Mouse (Mus musculus): ENCODE measurements around the gene Pde11a. TPM values are rescaled to one million over a fixed set of nuclear protein-coding genes. Genes with fewer than 3 reads are reported as not detected.

Gene Pde11a
- polyA plus RNA-seq, 1 experiment from 2014 or later = 0.13 TPM

DNA sequence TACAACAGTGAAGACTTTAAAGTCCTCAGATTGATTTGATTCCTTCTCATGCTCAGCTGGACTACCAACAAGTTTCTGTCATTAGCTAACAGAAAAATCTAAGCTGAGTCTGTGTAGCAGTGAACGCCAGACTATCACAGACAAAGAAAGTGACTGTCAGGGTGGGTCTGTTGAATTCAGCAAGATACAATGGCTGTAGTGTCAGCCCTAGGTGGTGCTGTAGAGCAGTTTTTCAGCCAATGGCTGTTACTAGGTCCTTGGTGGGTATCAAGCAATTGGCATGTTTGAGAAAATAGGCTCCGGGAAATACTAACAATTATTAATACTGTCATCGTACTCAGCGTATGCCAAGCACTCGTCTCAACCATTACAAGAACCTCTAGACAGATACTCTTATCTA is 274.5 kb downstream of the Pde11a start:
- Histone ChIP-seq H3K36me3 (ENCODE audit: control insufficient read depth, insufficient read depth, low read length) (no peaks in the 10 kb centered on the region), H3K9me3 (ENCODE audit: control insufficient read depth, low read length) (no peaks in the 10 kb centered on the region), H3K27ac (ENCODE audit: low read length) (no peak overlapping the region), H3K4me2 (ENCODE audit: low read depth, low read length) (no peak overlapping the region), H3K27me3 (ENCODE audit: control insufficient read depth, insufficient read depth, low read depth, low read length) (no peaks in the 10 kb centered on the region), H3K4me3 (ENCODE audit: low read length) (no peak overlapping the region), H3K4me1 (replicated peaks; ENCODE audit: control insufficient read depth, insufficient read depth, low read length) (peaks cover 7% of the 10 kb centered on the region), H3K9ac (ENCODE audit: low read length) (no peak overlapping the region)
- 63% methylated on average over 5 of the region's 5 CpGs for WGBS
- no peak for ATAC-seq (ENCODE audit: low read depth)

DNA sequence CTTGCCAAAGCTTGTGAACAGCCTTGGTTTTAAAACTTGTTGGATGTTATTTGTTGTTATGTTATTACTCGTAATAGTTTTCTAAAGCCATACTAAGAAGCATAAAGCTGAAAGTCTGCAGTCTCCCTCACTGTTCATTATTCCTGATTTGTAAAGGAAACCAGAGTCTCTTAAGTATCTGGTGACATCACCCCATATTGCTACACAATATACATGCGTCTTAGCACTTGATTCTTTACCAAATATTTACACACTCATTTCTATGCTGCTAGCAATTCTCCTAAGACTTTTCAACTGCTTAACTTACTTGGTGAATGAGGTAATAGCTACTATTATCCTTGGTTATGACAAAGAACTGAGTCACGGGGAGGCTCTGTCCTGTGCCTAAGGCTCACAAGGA is 278.4 kb downstream of the Pde11a start:
- Histone ChIP-seq H3K36me3 (ENCODE audit: control insufficient read depth, insufficient read depth, low read length) (no peaks in the 10 kb centered on the region), H3K4me3 (ENCODE audit: low read length) (no peak overlapping the region), H3K27ac (ENCODE audit: low read length) (no peak overlapping the region), H3K4me1 (replicated peaks; ENCODE audit: control insufficient read depth, insufficient read depth, low read length) (peaks cover 2% of the 10 kb centered on the region; the same call in 1 of the 2 replicates), H3K4me2 (ENCODE audit: low read depth, low read length) (no peak overlapping the region), H3K27me3 (ENCODE audit: control insufficient read depth, insufficient read depth, low read depth, low read length) (no peaks in the 10 kb centered on the region), H3K9ac (ENCODE audit: low read length) (no peak overlapping the region), H3K9me3 (ENCODE audit: control insufficient read depth, low read length) (no peaks in the 10 kb centered on the region)
- WGBS = 66% methylated on average over 3 of the region's 3 CpGs
- no peak for ATAC-seq (ENCODE audit: low read depth)

DNA sequence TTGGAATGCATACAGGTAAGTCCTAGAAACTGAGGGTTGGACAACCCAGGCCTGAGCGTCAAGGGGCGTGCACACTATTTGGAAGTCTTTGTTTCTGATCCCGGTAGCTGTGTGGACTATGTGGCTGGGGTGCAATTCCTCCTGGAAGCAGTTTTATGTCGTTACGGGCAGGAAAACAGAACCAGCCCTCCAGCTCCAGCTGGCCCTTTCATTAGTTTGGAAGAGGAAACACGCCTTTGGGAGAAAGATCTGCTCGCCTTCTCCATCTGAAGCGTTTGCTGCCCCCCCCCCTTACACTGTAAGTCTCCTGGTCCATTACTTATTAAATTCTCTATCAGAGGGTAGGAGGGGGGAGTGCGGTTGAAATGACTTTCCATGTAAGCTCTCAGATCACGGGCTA is 279.0 kb downstream of the Pde11a start:
- Histone ChIP-seq H3K9me3 (ENCODE audit: control insufficient read depth, low read length) (no peaks in the 10 kb centered on the region), H3K27me3 (ENCODE audit: control insufficient read depth, insufficient read depth, low read depth, low read length) (no peaks in the 10 kb centered on the region), H3K27ac (ENCODE audit: low read length) (no peak overlapping the region), H3K4me2 (ENCODE audit: low read depth, low read length) (no peak overlapping the region), H3K4me1 (replicated peaks; ENCODE audit: control insufficient read depth, insufficient read depth, low read length) (no peaks in the 10 kb centered on the region; the same call in 1 of the 2 replicates), H3K4me3 (ENCODE audit: low read length) (no peak overlapping the region), H3K36me3 (ENCODE audit: control insufficient read depth, insufficient read depth, low read length) (no peaks in the 10 kb centered on the region), H3K9ac (ENCODE audit: low read length) (no peak overlapping the region)
- WGBS = 69% methylated on average over 10 of the region's 10 CpGs
- no peak for ATAC-seq (ENCODE audit: low read depth)

DNA sequence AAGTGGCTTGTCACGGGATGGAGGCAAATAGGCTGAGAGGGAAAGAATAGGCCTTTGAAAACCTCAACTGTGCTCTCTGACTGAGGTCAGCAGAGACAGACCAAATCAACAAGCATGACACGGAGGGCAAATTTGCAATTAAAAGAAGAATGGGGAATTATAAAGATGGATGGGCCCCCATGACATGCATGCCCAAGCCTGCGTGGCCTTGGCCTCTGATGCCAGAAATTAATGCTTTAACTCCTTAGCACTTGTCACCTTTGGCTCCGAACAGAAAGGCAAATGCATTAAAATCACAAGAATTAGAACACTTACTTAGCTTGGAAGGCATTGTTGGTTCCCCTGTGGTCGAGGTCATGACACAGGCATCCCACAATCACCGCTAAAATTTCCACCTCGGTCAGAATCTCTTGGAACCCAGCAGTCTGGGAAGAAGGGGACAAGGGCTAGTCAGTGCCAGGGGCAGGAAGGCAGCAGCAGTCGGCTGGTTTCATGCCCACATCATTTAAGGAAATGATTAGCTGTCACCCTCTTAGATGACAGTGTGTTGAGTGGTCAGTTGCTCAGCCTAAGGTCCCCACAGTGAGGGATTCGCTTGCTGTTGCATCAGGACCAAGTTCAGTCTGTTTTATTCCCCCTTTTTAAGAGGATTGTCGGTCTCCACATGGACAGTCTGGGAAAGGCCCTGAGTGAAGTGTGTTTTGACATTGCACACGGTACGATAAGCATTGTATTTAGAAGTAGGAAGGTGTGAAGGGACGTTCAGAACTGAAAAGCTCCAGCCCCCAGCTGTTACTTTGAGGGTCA is 279.7 kb downstream of the Pde11a start:
- 51% methylated on average over 13 of the region's 13 CpGs for WGBS
- no peaks in the 10 kb centered on the region for H3K9me3 ChIP-seq (ENCODE audit: control insufficient read depth, low read length)
- peak; percentile 55 for ATAC-seq (ENCODE audit: low read depth)

DNA sequence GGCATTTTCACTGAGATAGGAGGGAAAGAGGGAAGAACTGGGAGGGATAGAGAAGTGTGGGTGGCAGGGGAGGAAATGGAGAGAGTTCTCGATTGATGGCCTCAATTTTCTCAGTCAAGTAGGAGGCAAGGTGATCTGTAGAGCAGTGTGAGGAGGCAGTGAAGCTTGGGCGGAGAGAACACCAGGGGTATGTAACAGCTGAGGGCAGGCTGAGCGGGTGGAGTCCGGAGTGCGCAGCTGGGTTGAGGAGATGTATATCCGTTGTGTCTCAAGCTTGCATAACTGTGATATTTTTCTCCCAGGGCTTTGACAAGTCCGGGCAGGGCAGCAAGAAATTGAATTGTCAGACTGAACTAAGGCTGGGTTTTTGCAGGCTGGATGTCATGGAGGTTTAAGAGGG is 281.0 kb downstream of the Pde11a start:
- 74% methylated on average over 7 of the region's 7 CpGs for WGBS
- Histone ChIP-seq H3K4me1 (replicated peaks; ENCODE audit: control insufficient read depth, insufficient read depth, low read length) (no peaks in the 10 kb centered on the region; the same call in 1 of the 2 replicates), H3K27ac (ENCODE audit: low read length) (no peak overlapping the region), H3K4me3 (ENCODE audit: low read length) (no peak overlapping the region), H3K27me3 (ENCODE audit: control insufficient read depth, insufficient read depth, low read depth, low read length) (no peaks in the 10 kb centered on the region), H3K9ac (ENCODE audit: low read length) (no peak overlapping the region), H3K36me3 (ENCODE audit: control insufficient read depth, insufficient read depth, low read length) (no peaks in the 10 kb centered on the region), H3K4me2 (ENCODE audit: low read depth, low read length) (no peak overlapping the region), H3K9me3 (ENCODE audit: control insufficient read depth, low read length) (no peaks in the 10 kb centered on the region)
- ATAC-seq (ENCODE audit: low read depth) = no peak

More for the DNA sequence above, 279.7 kb downstream of the Pde11a start:
- no peaks in the 10 kb centered on the region for H3K27me3 ChIP-seq (ENCODE audit: control insufficient read depth, insufficient read depth, low read depth, low read length)
- no peak overlapping the region for H3K9ac ChIP-seq (ENCODE audit: low read length)
- no peak overlapping the region for H3K4me2 ChIP-seq (ENCODE audit: low read depth, low read length)
- no peaks in the 10 kb centered on the region for H3K36me3 ChIP-seq (ENCODE audit: control insufficient read depth, insufficient read depth, low read length)
- H3K27ac ChIP-seq (ENCODE audit: low read length) = no peak overlapping the region
- no peak overlapping the region for H3K4me3 ChIP-seq (ENCODE audit: low read length)
- no peaks in the 10 kb centered on the region; the same call in 1 of the 2 replicates for H3K4me1 ChIP-seq (replicated peaks; ENCODE audit: control insufficient read depth, insufficient read depth, low read length)

DNA sequence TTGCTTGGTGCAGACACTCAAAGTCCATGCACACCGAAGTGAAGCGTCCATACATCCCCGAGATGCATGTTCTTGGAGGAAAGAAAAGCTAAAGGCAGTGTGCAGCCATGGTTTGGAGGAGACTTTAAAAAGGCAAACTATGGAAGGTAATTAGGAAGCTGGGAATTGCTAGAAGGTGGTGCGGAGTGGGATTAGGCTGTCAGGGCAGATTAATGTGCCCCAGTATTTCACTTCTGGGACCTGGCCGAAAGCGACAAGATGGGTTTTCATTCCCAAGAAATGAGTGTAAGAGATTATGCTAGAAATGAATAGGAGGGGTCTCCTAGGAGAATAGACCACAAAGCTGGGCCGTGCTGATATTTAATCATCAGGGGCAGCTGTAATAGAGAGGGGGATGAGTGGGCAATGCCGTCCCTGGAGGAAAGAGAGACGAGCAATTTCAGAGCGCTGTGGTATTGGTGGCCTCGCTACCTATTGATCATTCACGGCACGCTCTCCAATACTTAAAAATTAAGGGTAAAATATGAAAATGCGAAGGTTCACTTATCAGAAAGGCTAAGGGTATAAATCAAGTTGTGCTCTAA is 284.7 kb downstream of the Pde11a start:
- Histone ChIP-seq H3K27ac (ENCODE audit: low read length) (no peak overlapping the region), H3K9me3 (ENCODE audit: control insufficient read depth, low read length) (no peaks in the 10 kb centered on the region), H3K36me3 (ENCODE audit: control insufficient read depth, insufficient read depth, low read length) (no peaks in the 10 kb centered on the region), H3K4me3 (ENCODE audit: low read length) (no peak overlapping the region), H3K27me3 (ENCODE audit: control insufficient read depth, insufficient read depth, low read depth, low read length) (no peaks in the 10 kb centered on the region), H3K9ac (ENCODE audit: low read length) (no peak overlapping the region), H3K4me2 (ENCODE audit: low read depth, low read length) (no peak overlapping the region), H3K4me1 (replicated peaks; ENCODE audit: control insufficient read depth, insufficient read depth, low read length) (0 out of 2 replicates have a peak, but pooled peaks cover 3% of the 10 kb centered on the region)
- ATAC-seq (ENCODE audit: low read depth) = no peak
- WGBS = 87% methylated on average over 14 of the region's 14 CpGs

DNA sequence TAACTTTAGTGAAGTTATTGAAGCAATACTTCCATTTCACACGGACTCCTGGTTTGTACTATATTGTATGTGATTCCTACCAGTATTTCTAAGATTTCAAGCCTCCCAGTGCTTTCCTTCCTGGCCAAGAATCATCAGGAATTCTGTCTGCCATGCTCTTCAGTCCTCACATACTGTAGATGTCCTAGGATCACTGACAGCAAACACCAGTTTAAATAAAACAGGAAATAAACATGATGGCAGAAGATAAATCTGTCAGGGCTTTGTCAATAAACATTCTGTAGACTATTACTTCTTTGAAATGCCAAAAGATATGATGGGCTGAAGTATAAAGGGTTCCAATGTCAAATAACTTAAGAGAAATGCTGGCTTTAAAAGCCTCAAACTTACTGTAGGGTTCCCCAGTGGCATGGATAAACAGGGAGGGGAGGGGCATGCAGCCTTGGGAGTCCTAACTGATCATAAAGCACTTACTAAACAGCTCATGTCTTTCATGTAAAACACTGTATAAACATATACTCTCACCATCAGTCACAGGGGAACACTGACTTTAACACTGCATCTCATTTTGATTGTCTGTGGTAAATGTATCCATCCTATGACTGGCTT is 285.6 kb downstream of the Pde11a start:
- peak; percentile 67 for ATAC-seq (ENCODE audit: low read depth)

DNA sequence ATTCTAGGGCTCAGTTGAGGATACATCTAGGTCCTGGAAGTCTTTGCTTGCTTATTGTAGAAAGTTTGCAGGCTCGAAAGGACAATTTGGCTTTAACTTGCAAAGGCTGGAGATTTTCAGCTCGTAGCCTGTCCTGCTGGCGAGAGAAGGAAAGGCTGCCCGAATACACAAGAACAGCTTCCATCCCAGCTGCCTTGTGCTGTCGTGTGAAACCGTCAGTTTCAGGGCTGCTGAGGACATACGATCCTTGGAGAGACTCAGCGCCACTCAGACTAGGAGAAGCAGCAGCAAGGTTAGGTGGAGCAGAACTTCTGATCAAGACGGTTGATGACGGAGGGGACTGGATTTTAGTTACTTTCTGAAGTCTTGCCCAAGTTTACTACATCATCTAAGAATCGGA is 287.2 kb downstream of the Pde11a start:
- Histone ChIP-seq H3K36me3 (ENCODE audit: control insufficient read depth, insufficient read depth, low read length) (no peaks in the 10 kb centered on the region), H3K9me3 (ENCODE audit: control insufficient read depth, low read length) (no peaks in the 10 kb centered on the region), H3K27me3 (ENCODE audit: control insufficient read depth, insufficient read depth, low read depth, low read length) (no peaks in the 10 kb centered on the region), H3K9ac (ENCODE audit: low read length) (no peak overlapping the region), H3K4me1 (replicated peaks; ENCODE audit: control insufficient read depth, insufficient read depth, low read length) (0 out of 2 replicates have a peak, but pooled peaks cover 3% of the 10 kb centered on the region), H3K27ac (ENCODE audit: low read length) (no peak overlapping the region), H3K4me2 (ENCODE audit: low read depth, low read length) (no peak overlapping the region), H3K4me3 (ENCODE audit: low read length) (no peak overlapping the region)
- peak; percentile 72 for ATAC-seq (ENCODE audit: low read depth)
- WGBS = 40% methylated on average over 11 of the region's 11 CpGs

More for the DNA sequence above, 285.6 kb downstream of the Pde11a start:
- no peak overlapping the region for H3K9ac ChIP-seq (ENCODE audit: low read length)
- 0 out of 2 replicates have a peak, but pooled peaks cover 3% of the 10 kb centered on the region for H3K4me1 ChIP-seq (replicated peaks; ENCODE audit: control insufficient read depth, insufficient read depth, low read length)
- WGBS = 46% methylated on average over 1 of the region's 1 CpGs
- H3K4me2 ChIP-seq (ENCODE audit: low read depth, low read length) = no peak overlapping the region
- no peaks in the 10 kb centered on the region for H3K9me3 ChIP-seq (ENCODE audit: control insufficient read depth, low read length)
- no peak overlapping the region for H3K27ac ChIP-seq (ENCODE audit: low read length)
- H3K4me3 ChIP-seq (ENCODE audit: low read length) = no peak overlapping the region
- no peaks in the 10 kb centered on the region for H3K36me3 ChIP-seq (ENCODE audit: control insufficient read depth, insufficient read depth, low read length)
- H3K27me3 ChIP-seq (ENCODE audit: control insufficient read depth, insufficient read depth, low read depth, low read length) = no peaks in the 10 kb centered on the region

DNA sequence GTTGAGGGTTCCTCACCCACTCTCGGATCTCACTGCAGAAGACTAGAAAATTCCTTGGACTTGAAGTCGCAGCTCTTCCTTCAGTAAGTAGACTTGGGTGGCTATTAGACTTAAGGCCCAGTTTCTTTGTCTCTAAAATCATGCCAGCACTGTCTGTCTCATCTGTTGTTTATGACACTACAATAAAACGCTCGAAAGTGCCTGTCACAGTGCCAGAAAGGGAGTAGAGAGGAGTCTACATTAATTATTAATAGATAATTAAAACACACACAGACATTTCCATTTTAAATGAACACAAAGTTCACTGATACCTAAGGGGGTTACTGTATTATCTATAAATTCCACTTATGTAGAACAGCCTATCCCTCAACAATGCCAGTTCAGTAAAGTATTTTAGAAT is 287.7 kb downstream of the Pde11a start:
- H3K4me1 ChIP-seq (replicated peaks; ENCODE audit: control insufficient read depth, insufficient read depth, low read length) = 0 out of 2 replicates have a peak, but pooled peaks cover 3% of the 10 kb centered on the region

More for the DNA sequence above, 287.7 kb downstream of the Pde11a start:
- Histone ChIP-seq H3K27ac (ENCODE audit: low read length) (no peak overlapping the region), H3K9ac (ENCODE audit: low read length) (no peak overlapping the region), H3K4me2 (ENCODE audit: low read depth, low read length) (no peak overlapping the region), H3K9me3 (ENCODE audit: control insufficient read depth, low read length) (no peaks in the 10 kb centered on the region), H3K36me3 (ENCODE audit: control insufficient read depth, insufficient read depth, low read length) (no peaks in the 10 kb centered on the region), H3K27me3 (ENCODE audit: control insufficient read depth, insufficient read depth, low read depth, low read length) (no peaks in the 10 kb centered on the region), H3K4me3 (ENCODE audit: low read length) (no peak overlapping the region)
- WGBS = 61% methylated on average over 4 of the region's 4 CpGs
- ATAC-seq (ENCODE audit: low read depth) = no peak

Measured in lung, embryonic 16.5 days (tissue).